Comparison of ENCODE assay signal across 8 mouse cellular contexts in the genomic region with DNA sequence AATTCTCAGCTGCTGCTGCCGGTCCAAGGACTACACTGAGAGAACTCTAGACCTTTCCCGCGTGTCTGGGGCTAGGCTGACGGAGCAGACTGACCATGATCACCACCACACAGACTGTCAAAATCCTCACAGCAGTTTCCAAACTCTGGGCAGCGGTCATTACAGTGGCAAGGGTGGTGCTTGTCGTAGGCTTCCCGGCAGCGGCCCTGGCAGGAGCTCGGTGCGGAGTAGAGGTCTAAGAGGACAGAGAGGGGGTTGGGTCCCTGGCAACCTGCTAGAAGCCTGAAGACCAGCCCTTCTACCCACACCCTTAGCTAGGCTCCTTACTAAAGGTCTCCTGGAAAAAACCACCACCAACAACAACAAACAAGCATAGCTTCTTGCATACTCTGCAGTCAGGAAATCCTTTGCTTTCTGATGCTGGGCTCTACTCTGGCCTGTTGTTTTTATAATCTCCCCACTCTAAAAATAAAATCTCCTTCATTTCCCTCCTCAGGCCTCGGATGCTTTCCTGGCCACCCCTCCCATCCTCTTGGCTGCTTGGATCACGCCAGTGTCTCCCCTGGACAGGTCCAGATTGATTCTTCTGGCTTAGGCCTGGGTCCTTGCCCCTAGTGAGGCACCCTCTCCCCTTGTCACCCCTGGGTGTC. TPM values are rescaled to one million over a fixed set of nuclear protein-coding genes. Genes with fewer than 3 reads are reported as not detected.
DNase-seq lines count a peak whose midpoint lies in the region; ATAC-seq and TF ChIP-seq lines count a peak whose summit lies in the region.

No protein-coding gene starts in this region.

- H3K4me3 ChIP-seq in spleen, adult 2 months (ENCODE audit: extremely low read depth, insufficient read depth, insufficient read length), result no peak overlapping the region
- H3K4me3 ChIP-seq in forebrain, embryonic 13.5 days, result no peak overlapping the region

- no peak for TF ChIP-seq CTCF in spleen, adult 2 months (IDR thresholded peaks at IDR 0.05; ENCODE audit: extremely low read depth, insufficient read depth, insufficient read length, insufficient replicate concordance)

- H3K27ac ChIP-seq in spleen, adult 2 months (ENCODE audit: insufficient read depth, low read length), result peak overlapping the region; percentile 70
- no peak overlapping the region for H3K27ac ChIP-seq in forebrain, embryonic 13.5 days

- H3K36me3 ChIP-seq in spleen, adult 2 months (ENCODE audit: control insufficient read depth, insufficient read depth, low read length), result no peaks in the 10 kb centered on the region
- H3K36me3 ChIP-seq in forebrain, embryonic 13.5 days (ENCODE audit: poor library complexity, severe bottlenecking), result no peaks in the 10 kb centered on the region

- H3K9me3 ChIP-seq in forebrain, embryonic 13.5 days (replicated peaks), result no peaks in the 10 kb centered on the region

- H3K9ac ChIP-seq in forebrain, embryonic 13.5 days, result no peak overlapping the region

- DNase-seq in cerebellum, postnatal 10 days, result peak; percentile 30 to 31
- DNase-seq in spleen, adult 2 months (ENCODE audit: low read depth in 1 of 2, low spot score in 2 of 2), result no peak
- DNase-seq in spleen, postnatal 4 days (ENCODE audit: low spot score in 2 of 2), result no peak
- DNase-seq in kidney, postnatal 4 days, result peak; percentile 38 to 54
- peak; percentile 39 for DNase-seq in thymus, postnatal 25 days

- H3K4me2 ChIP-seq in forebrain, embryonic 13.5 days, result no peak overlapping the region

- ATAC-seq in cerebellum, adult (ENCODE audit: insufficient number of reproducible peaks, low FRiP score, low TSS enrichment), result no peak
- ATAC-seq in forebrain, embryonic 13.5 days, result no peak
- no peak for ATAC-seq in monocyte, adult 5-6 weeks (replicated peaks; ENCODE audit: insufficient number of reproducible peaks, low FRiP score, low TSS enrichment, poor library complexity, severe bottlenecking)

- WGBS in spleen, adult 2 months, result 87% methylated on average over 12 of the region's 12 CpGs
- 81% methylated on average over 12 of the region's 12 CpGs for WGBS in forebrain, embryonic 13.5 days

- H3K4me1 ChIP-seq in spleen, adult 2 months (ENCODE audit: control insufficient read depth, insufficient read depth, insufficient read length), result peaks cover 19% of the 10 kb centered on the region; the same call in 1 of the 2 replicates
- no peaks in the 10 kb centered on the region for H3K4me1 ChIP-seq in forebrain, embryonic 13.5 days

- no peak for TF ChIP-seq POLR2A in spleen, adult 2 months (IDR thresholded peaks at IDR 0.05; ENCODE audit: low read depth, low read length)

- H3K27me3 ChIP-seq in spleen, adult 2 months (ENCODE audit: control insufficient read depth, insufficient read depth, low read length), result no peaks in the 10 kb centered on the region
- H3K27me3 ChIP-seq in forebrain, embryonic 13.5 days, result no peaks in the 10 kb centered on the region

RNA-seq across cellular contexts. Expression of gene Endou, which starts 11.0 kb away (rescaled TPM):
- polyA plus RNA-seq in spleen, adult 2 months (2012; rRNA removed), result 3.0 and 4.1 TPM in 2 replicates
- polyA plus RNA-seq in forebrain, embryonic 13.5 days (2015; fragmentation: Nextera tagmentation; extraction: Ambion mirVana), result 0.25 and 0.26 TPM in 2 replicates
- 0.32 to 1.6 TPM in 2 of 3 replicates, not detected in the other for total RNA-seq in monocyte, adult 5-6 weeks (2017)

RNA-seq across cellular contexts. Expression of gene Rpap3, which starts 14.5 kb away (rescaled TPM):
- polyA plus RNA-seq in spleen, adult 2 months (2012; rRNA removed), result 2.0 and 2.1 TPM in 2 replicates
- polyA plus RNA-seq in forebrain, embryonic 13.5 days (2015; fragmentation: Nextera tagmentation; extraction: Ambion mirVana), result 30.1 and 32.7 TPM in 2 replicates
- total RNA-seq in monocyte, adult 5-6 weeks (2017), result 7.9 to 17.5 TPM (median 14.1 TPM) in 3 replicates

RNA-seq across cellular contexts. Expression of gene Rapgef3, which starts 47.6 kb away (rescaled TPM):
- polyA plus RNA-seq in spleen, adult 2 months (2012; rRNA removed), result 28.8 and 33.6 TPM in 2 replicates
- polyA plus RNA-seq in forebrain, embryonic 13.5 days (2015; fragmentation: Nextera tagmentation; extraction: Ambion mirVana), result 6.7 and 7.8 TPM in 2 replicates
- 0.19 to 5.1 TPM (median 1.8 TPM) in 3 replicates for total RNA-seq in monocyte, adult 5-6 weeks (2017)

RNA-seq across cellular contexts. Expression of gene Slc48a1, which starts 58.2 kb away (rescaled TPM):
- 94.0 and 117 TPM in 2 replicates for polyA plus RNA-seq in spleen, adult 2 months (2012; rRNA removed)
- 44.1 and 45.2 TPM in 2 replicates for polyA plus RNA-seq in forebrain, embryonic 13.5 days (2015; fragmentation: Nextera tagmentation; extraction: Ambion mirVana)
- total RNA-seq in monocyte, adult 5-6 weeks (2017), result 20.0 to 22.8 TPM (median 22.4 TPM) in 3 replicates

Comparison
In these comparisons a context has a peak if more than half of its experiments do, and no peak if none do; other contexts are left out.
1. DNase-seq: peak in cerebellum, postnatal 10 days (2 of 2), kidney, postnatal 4 days (2 of 2) and thymus, postnatal 25 days (single experiment); none in spleen, adult 2 months (0 of 2) and spleen, postnatal 4 days (0 of 2).
2. RNA of gene Rpap3, which starts 14.5 kb away (polyA plus RNA-seq): 30.1 to 32.7 TPM in forebrain, embryonic 13.5 days; 2.0 to 2.1 TPM in spleen, adult 2 months; every median in the first group is over 10 times any median in the second.